Mouse (Mus musculus): ENCODE measurements around the gene Tgfbr2.

GRCm38 (mm10) chr9:116041369-116041768 lies 133.8 kb downstream of the Tgfbr2 start:
- no peak for TF ChIP-seq CTCF (IDR thresholded peaks at IDR 0.05; ENCODE audit: low read depth)
- TF ChIP-seq EP300 (IDR thresholded peaks at IDR 0.05; ENCODE audit: low read depth): no peak

Data from liver, embryonic 14.5 days (tissue).